Mouse (Mus musculus) thymus, postnatal 14 days (tissue): ENCODE measurements around the gene Stat4.

ENCODE experiments used
- DNase-seq: peaks from one replicate; pipeline ENCODE4 v3.0.0; 2021

Stat4 gene

GRCm38 (mm10) chr1:52147431-52147830 lies 160.5 kb downstream of the Stat4 start:
- DNase-seq: no peak

- DNase-seq: no peak
Measured at GRCm38 (mm10) chr1:52148178-52148577, 161.2 kb downstream of the Stat4 start.

GRCm38 (mm10) chr1:52148696-52149095 lies 161.7 kb downstream of the Stat4 start:
- peak; percentile 66 for DNase-seq

- peak; percentile 76 for DNase-seq
Measured at GRCm38 (mm10) chr1:52149934-52150346, 163.0 kb downstream of the Stat4 start.

- DNase-seq: peak; percentile 86
Measured at GRCm38 (mm10) chr1:52150676-52151075, 163.7 kb downstream of the Stat4 start.

- DNase-seq: no peak
Measured at GRCm38 (mm10) chr1:52151166-52151565, 164.2 kb downstream of the Stat4 start.

GRCm38 (mm10) chr1:52152369-52152768 lies 165.4 kb downstream of the Stat4 start:
- DNase-seq: no peak

- no peak for DNase-seq
Measured at GRCm38 (mm10) chr1:52152936-52153335, 166.0 kb downstream of the Stat4 start.

- no peak for DNase-seq
Measured at GRCm38 (mm10) chr1:52154890-52155289, 167.9 kb downstream of the Stat4 start.

GRCm38 (mm10) chr1:52156351-52156750 lies 169.4 kb downstream of the Stat4 start:
- no peak for DNase-seq
